Mouse (Mus musculus): Measurements from ENCODE around the gene Prf1.

- TF ChIP-seq CTCF (IDR thresholded peaks at IDR 0.05; ENCODE audit: extremely low read depth, insufficient read length, insufficient replicate concordance, low read depth, low read length) (no peak), POLR2A (IDR thresholded peaks at IDR 0.05; ENCODE audit: low read depth, low read length) (no peak)
These were observed 30.3 kb upstream of the Prf1 start for GRCm38 (mm10) chr10:61267378-61267777.

Data from small intestine, adult 2 months (tissue).